Mouse (Mus musculus) forebrain, embryonic 14.5 days (tissue): Measurements from ENCODE around the gene Usp7. TPM values are rescaled to one million over a fixed set of nuclear protein-coding genes. Genes with fewer than 3 reads are reported as not detected.
"Not testable (repeated sequence)": the region's sequence is repeated elsewhere in the genome, so short reads cannot be mapped to it uniquely, and the experiment has no call there.

Source experiments
- ATAC-seq: fragments of 200-750 bp; cut with Nextera tagmentation; 2 replicates; pipeline ENCODE4 v1.8.0; 2017; ENCODE audit warnings: mild to moderate bottlenecking, moderate library complexity
- DNase-seq: peaks from one replicate; pipeline ENCODE4 v3.0.0-alpha.2; 2015; ENCODE audit warnings: low spot score
- H3K27ac ChIP-seq: fragments of 300-500 bp; sonication (generic); 2 replicates; pipeline ENCODE4 v1.5.1; 2014; ENCODE audit warnings: low read depth, mild to moderate bottlenecking, control low read depth, low read length, moderate library complexity
- H3K27me3 ChIP-seq: fragments of 300-500 bp; sonication (generic); replicated peaks from 2 replicates; pipeline ENCODE4 v1.6.1; 2014; ENCODE audit warnings: low read length, control low read depth, mixed read lengths; ENCODE audit not compliant: control insufficient read depth, insufficient read depth
- H3K36me3 ChIP-seq: fragments of 300-500 bp; sonication (generic); 2 replicates; pipeline ENCODE4 v1.6.1; 2014; ENCODE audit warnings: low read length, control low read depth; ENCODE audit not compliant: control insufficient read depth, insufficient read depth
- H3K4me1 ChIP-seq: fragments of 300-500 bp; sonication (generic); 2 replicates; pipeline ENCODE4 v1.6.1; 2014; ENCODE audit warnings: antibody characterized with exemption, low read length, control low read depth; ENCODE audit not compliant: control insufficient read depth, insufficient read depth
- H3K4me2 ChIP-seq: fragments of 300-500 bp; sonication (generic); 2 replicates; pipeline ENCODE4 v1.6.1; 2014; ENCODE audit warnings: mild to moderate bottlenecking, control low read depth, low read length
- H3K4me3 ChIP-seq: fragments of 300-500 bp; sonication (generic); 2 replicates; pipeline ENCODE4 v1.5.1; 2014; ENCODE audit warnings: low read depth, low read length, control low read depth
- H3K9ac ChIP-seq: fragments of 300-500 bp; sonication (generic); 2 replicates; pipeline ENCODE4 v1.6.1; 2014; ENCODE audit warnings: mild to moderate bottlenecking, low read length, control low read depth, moderate library complexity
- H3K9me3 ChIP-seq: fragments of 300-500 bp; sonication (generic); replicated peaks from 2 replicates; pipeline ENCODE4 v1.6.1; 2016; ENCODE audit warnings: low read length, control low read depth, mixed read lengths; ENCODE audit not compliant: control insufficient read depth
- WGBS: fragments of 180-500 bp; shearing (Covaris S2); extraction: QIAGEN DNeasy Blood & Tissue Kit; methylation state at CpG from one replicate; pipeline ENCODE4 v1.1.7; 2014; 5-methylcytosine and 5-hydroxymethylcytosine counted together
- polyA plus RNA-seq: library from polyadenylated mRNA; unstranded; fragments of >200 nt; fragmentation: Nextera tagmentation; extraction: Ambion mirVana; gene quantifications from 2 replicates; pipeline ENCODE4 v1.2.1, GENCODE M21; 2014

Gene Usp7
- polyA plus RNA-seq, 1 experiment from 2014 or later, result 42.7 TPM

DNA sequence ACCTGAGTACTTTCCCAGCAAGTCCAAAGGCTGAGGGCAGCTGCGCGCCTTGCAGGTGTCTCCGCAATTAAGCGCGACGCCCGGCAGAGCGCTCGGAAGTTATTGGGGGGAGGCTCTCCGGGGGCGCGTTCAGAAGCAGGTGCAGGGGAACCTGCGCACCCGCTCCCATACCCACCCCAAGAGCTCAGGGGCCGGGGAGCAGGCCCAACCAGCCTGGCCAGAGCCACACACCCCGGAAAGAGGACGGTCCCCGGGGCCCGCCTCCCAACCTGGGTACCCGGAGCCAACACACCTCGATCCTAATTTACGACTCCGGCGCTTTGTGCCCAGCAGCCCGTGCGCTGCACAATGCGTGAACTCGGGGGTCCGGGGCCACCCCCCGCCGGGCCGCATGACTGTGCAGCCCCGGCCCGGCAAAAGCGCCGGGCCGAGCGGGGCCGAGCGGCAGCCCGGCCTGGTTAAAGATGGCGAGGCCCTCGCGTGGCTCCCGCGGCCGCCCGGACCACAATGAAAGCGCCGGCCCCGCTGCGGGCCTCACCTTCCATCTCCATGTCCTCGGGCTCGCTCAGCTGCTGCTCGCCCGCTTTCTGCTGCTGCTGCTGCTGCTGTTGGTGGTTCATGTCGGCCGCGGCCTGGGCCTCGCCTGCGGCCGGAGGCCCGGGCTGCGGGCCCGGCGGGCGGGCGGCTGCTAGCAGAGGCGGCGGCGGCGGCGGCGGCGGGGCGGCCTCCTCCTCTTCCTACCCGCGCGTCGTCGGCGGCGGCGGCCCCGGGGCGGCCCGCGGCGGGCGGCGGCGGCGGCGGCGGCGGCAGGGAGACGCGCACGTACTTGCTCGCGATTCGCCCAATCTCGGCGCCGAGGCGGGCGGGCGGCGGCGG, 54.2 kb downstream of the Usp7 start:
- Histone ChIP-seq H3K36me3 (no peaks in the 10 kb centered on the region), H3K27me3 (no peaks in the 10 kb centered on the region), H3K4me3 (peak overlapping the region; percentile 98), H3K4me2 (peak overlapping the region; percentile 98), H3K27ac (peak overlapping the region; percentile 97), H3K9me3 (no peaks in the 10 kb centered on the region), H3K4me1 (peaks cover 24% of the 10 kb centered on the region), H3K9ac (peak overlapping the region; percentile 94)
- WGBS, result under 1% methylated on average over 71 of the region's 110 CpGs
- DNase-seq (peak; percentile 39), ATAC-seq (peak; percentile 24)

DNA sequence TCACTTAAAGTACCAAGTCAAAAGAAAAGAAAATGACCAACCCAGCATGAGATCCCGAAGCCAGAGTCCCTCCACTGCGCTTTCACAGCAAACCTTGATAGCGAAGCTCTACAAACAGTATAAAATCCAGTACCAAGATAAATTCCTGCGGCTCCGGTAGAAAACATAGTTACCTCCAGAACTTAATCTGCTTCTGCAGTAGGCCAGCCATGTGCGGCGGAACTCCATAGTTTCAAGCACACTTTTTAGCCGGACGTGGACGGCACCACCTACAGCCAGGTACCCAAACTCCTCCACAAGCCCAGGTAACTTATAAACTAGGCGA, 54.8 kb downstream of the Usp7 start:
- peaks cover 24% of the 10 kb centered on the region for H3K4me1 ChIP-seq
- ATAC-seq (no peak), DNase-seq (no peak)
- WGBS, result under 1% methylated on average over 11 of the region's 11 CpGs
- H3K27me3 ChIP-seq, result no peaks in the 10 kb centered on the region
- no peak overlapping the region for H3K27ac ChIP-seq
- H3K9ac ChIP-seq, result peak overlapping the region; percentile 94
- H3K9me3 ChIP-seq, result no peaks in the 10 kb centered on the region
- peak overlapping the region; percentile 98 for H3K4me2 ChIP-seq
- H3K36me3 ChIP-seq, result no peaks in the 10 kb centered on the region
- peak overlapping the region; percentile 98 for H3K4me3 ChIP-seq

DNA sequence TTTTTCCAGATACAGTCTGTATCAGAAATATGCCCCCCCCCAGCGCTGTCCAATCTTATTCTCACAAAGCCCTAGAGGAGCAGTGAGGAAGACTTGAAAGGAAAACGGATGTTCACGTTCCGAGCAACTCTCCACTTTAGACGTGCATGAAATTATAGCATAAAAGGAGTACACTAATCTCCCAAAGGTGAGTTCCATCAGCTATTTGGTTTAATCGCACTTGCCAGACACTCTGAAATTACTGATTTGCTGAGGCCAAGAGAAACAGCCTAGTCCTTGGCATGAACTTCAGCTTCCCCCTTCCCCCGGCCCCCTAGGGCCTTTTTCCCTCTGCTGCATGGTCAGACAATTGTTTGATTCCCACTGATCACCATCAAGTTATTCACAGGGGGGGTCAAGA, 55.4 kb downstream of the Usp7 start:
- ATAC-seq (no peak), DNase-seq (no peak)
- Histone ChIP-seq H3K4me3 (peak overlapping the region; percentile 98), H3K4me2 (peak overlapping the region; percentile 98), H3K4me1 (peaks cover 24% of the 10 kb centered on the region), H3K27ac (no peak overlapping the region), H3K27me3 (no peaks in the 10 kb centered on the region), H3K9ac (peak overlapping the region; percentile 94), H3K9me3 (no peaks in the 10 kb centered on the region), H3K36me3 (no peaks in the 10 kb centered on the region)
- WGBS, result 2% methylated on average over 7 of the region's 7 CpGs

DNA sequence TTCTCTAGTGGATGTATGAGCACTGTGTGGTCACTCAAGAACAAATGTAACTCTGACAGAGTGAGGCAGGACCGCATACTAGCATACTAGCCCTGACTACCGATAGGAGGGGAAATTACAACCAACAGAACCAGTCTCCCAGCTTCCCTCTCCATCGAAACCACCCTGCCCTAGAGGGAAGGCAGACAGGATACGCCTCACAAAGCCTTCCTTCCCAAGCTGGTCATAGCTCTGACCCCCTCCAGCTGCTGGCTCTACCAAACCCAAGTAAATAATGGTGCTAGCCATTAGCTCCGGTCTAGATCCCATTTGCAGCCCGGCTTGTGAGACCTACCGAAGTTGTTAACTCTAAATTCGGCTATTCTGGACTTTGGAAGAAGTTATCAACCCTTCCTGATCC, 56.1 kb downstream of the Usp7 start:
- Histone ChIP-seq H3K4me2 (peak overlapping the region; percentile 98), H3K36me3 (no peaks in the 10 kb centered on the region), H3K4me1 (peaks cover 24% of the 10 kb centered on the region), H3K9ac (peak overlapping the region; percentile 94), H3K27me3 (no peaks in the 10 kb centered on the region), H3K27ac (no peak overlapping the region), H3K9me3 (no peaks in the 10 kb centered on the region), H3K4me3 (peak overlapping the region; percentile 98)
- peak; percentile 25 for DNase-seq
- no peak for ATAC-seq
- 24% methylated on average over 8 of the region's 8 CpGs for WGBS

DNA sequence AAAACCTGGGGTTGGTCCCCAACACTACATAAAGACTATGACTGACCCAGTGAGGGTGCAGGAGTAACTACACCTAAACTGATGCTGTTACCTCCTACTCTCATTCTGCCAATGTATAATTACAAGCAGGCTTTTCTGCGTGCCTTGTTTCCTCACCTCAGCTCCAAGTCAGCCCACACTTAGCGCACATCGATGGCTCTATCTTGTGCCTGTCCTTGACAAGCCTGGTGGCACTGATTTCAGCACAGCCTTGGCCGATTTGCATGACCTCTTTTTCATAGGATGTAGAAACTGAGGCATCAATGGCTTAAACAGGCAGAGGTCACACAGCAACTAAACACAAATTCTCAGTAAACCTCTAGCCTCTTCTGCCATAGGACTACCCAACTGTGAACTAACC, 57.4 kb downstream of the Usp7 start:
- Histone ChIP-seq H3K4me2 (no peak overlapping the region), H3K27ac (no peak overlapping the region), H3K9me3 (no peaks in the 10 kb centered on the region), H3K9ac (no peak overlapping the region), H3K4me3 (no peak overlapping the region), H3K27me3 (no peaks in the 10 kb centered on the region), H3K36me3 (no peaks in the 10 kb centered on the region), H3K4me1 (peaks cover 24% of the 10 kb centered on the region)
- ATAC-seq, result no peak
- DNase-seq, result no peak
- WGBS, result 81% methylated on average over 4 of the region's 4 CpGs

DNA sequence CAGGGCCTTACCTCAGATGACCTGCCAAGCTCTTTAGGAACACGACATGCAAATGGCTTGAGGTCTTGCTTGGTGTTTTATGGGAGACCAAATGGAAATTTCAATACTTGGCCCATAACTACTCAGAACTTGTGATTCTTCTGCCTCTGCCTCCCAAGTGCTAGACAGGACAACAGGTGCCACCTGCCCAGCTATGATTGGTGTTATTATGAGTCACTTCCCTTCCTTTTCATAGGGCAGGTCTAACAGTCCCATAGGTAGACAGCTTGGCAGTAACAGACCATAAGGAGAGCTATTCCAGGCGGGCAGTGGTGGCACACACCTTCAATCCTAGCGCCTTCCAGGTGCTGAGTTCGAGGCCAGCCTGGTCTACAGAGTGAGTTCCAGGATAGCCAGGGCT, 58.5 kb downstream of the Usp7 start:
- 93% methylated on average over 4 of the region's 4 CpGs for WGBS
- Histone ChIP-seq H3K27me3 (no peaks in the 10 kb centered on the region), H3K9me3 (no peaks in the 10 kb centered on the region), H3K4me1 (peaks cover 24% of the 10 kb centered on the region), H3K27ac (no peak overlapping the region), H3K9ac (no peak overlapping the region), H3K36me3 (no peaks in the 10 kb centered on the region), H3K4me2 (no peak overlapping the region), H3K4me3 (no peak overlapping the region)
- ATAC-seq (no peak), DNase-seq (no peak)

DNA sequence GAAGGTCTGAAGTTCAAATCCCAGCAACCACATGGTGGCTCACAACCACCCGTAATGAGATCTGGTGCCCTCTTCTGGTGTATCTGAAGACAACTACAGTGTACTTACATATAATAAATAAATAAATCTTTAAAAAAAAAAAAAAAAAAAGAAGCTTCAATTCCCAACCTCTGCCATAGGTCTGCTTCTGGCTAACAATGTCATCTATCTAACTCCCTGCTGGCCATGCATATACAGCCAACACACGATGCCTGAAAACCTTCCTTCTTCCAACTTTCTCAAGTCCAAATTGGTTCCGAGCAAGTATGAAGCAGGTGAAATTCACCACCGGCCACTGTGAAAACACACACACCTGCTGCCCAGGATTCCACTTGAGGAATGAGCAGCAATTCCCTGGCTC, 59.7 kb downstream of the Usp7 start:
- not testable (repeated sequence) for H3K4me2 ChIP-seq, H3K9me3 ChIP-seq, H3K9ac ChIP-seq, H3K27ac ChIP-seq, H3K27me3 ChIP-seq, ATAC-seq, H3K4me3 ChIP-seq, DNase-seq, H3K36me3 ChIP-seq
- peaks cover 24% of the 10 kb centered on the region for H3K4me1 ChIP-seq
- 95% methylated on average over 3 of the region's 4 CpGs for WGBS

DNA sequence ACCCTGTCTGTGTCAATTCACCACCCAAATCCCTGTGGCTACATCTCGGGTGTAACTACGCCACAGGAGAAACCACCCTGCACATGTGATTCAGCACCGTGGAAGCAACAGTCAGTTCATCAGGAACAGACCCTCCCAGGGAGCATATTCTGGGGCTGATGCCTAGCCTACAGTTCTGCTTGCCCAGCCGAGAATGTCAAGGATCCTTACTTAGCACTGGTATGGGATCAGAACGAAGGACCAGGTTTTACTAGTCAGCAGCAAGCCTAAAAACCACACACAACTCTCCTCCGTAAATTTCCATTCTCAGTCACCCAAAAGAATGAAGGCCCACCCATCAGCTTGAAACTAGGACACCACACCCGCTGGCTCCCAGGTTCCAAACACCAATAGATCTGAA, 60.5 kb downstream of the Usp7 start:
- WGBS, result 95% methylated on average over 7 of the region's 7 CpGs
- no peaks in the 10 kb centered on the region for H3K9me3 ChIP-seq

DNA sequence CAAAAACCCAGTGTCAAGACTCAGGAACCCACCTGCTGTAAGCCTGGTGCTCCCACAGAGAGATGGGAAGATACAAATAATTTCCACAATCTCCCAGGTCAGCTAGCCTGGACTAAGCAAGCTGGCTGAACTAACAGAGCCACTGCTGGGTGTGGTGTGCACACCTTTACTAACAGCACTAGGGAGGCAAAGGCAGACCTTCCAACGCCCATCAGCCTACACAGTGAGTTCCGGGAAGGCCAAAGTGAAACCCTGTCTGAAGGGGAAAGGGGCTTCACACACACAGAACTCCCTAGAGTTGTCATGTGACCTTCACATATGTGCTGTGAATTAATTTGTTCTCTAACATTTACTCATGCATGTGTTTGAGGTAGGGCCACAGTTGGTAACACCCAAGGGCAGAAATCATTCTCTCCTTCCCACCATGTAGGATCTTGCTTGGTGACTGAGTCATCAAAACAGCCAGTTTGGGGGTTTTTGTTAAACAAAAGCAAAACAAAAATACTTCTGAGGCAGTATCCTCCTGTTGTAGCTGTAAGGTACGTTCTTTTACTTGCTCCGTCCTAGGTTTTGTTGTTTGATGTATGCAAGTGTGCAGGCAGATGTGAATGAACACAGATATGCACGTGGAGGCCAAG, 63.9 kb downstream of the Usp7 start:
- Histone ChIP-seq H3K4me3 (no peak overlapping the region), H3K36me3 (no peaks in the 10 kb centered on the region), H3K27me3 (no peaks in the 10 kb centered on the region), H3K9ac (no peak overlapping the region), H3K4me1 (no peaks in the 10 kb centered on the region; the same call in 1 of the 2 replicates), H3K9me3 (no peaks in the 10 kb centered on the region), H3K4me2 (no peak overlapping the region), H3K27ac (no peak overlapping the region)
- ATAC-seq (no peak), DNase-seq (no peak)
- WGBS, result 89% methylated on average over 5 of the region's 5 CpGs

More for the DNA sequence above, 60.5 kb downstream of the Usp7 start:
- no peak for DNase-seq
- H3K27ac ChIP-seq, result no peak overlapping the region
- no peaks in the 10 kb centered on the region for H3K36me3 ChIP-seq
- H3K4me3 ChIP-seq, result no peak overlapping the region
- H3K4me2 ChIP-seq, result no peak overlapping the region
- peaks cover 18% of the 10 kb centered on the region for H3K4me1 ChIP-seq
- H3K9ac ChIP-seq, result no peak overlapping the region
- no peaks in the 10 kb centered on the region for H3K27me3 ChIP-seq
- ATAC-seq, result no peak
